Mouse (Mus musculus) embryonic facial prominence, embryonic 11.5 days (tissue): ENCODE results near the gene Ankrd23. TPM values are rescaled to one million over a fixed set of nuclear protein-coding genes. Genes with fewer than 3 reads are reported as not detected.

Source experiments
- ATAC-seq: fragments of 200-750 bp; cut with Nextera tagmentation; replicated peaks from 2 replicates; pipeline ENCODE4 v1.8.0; 2017; ENCODE audit warnings: low read depth; ENCODE audit not compliant: insufficient number of reproducible peaks, low FRiP score, low TSS enrichment
- DNase-seq: peaks from one replicate; pipeline ENCODE4 v3.0.0-alpha.2; 2015; ENCODE audit warnings: low spot score
- H3K27ac ChIP-seq: fragments of 300-500 bp; sonication (generic); replicated peaks from 2 replicates; pipeline ENCODE4 v1.5.1; 2014; ENCODE audit warnings: mild to moderate bottlenecking, low read depth, low read length, control low read depth
- H3K27me3 ChIP-seq: fragments of 300-500 bp; sonication (generic); 2 replicates; pipeline ENCODE4 v1.6.1; 2014; ENCODE audit warnings: mild to moderate bottlenecking, low read length, moderate library complexity, mixed read lengths; ENCODE audit not compliant: control insufficient read depth, insufficient read depth
- H3K36me3 ChIP-seq: fragments of 300-500 bp; sonication (generic); replicated peaks from 2 replicates; pipeline ENCODE4 v1.6.1; 2014; ENCODE audit warnings: low read depth, mild to moderate bottlenecking, low read length, moderate library complexity, mixed read lengths; ENCODE audit not compliant: control insufficient read depth, insufficient read depth
- H3K4me1 ChIP-seq: fragments of 300-500 bp; sonication (generic); 2 replicates; pipeline ENCODE4 v1.6.1; 2014; ENCODE audit warnings: low read length, mixed read lengths; ENCODE audit not compliant: control insufficient read depth, insufficient read depth
- H3K4me2 ChIP-seq: fragments of 300-500 bp; sonication (generic); 2 replicates; pipeline ENCODE4 v1.6.1; 2014; ENCODE audit warnings: low read depth, mild to moderate bottlenecking, control low read depth, low read length, moderate library complexity
- H3K4me3 ChIP-seq: fragments of 300-500 bp; sonication (generic); 2 replicates; pipeline ENCODE4 v1.5.1; 2014; ENCODE audit warnings: low read depth, low read length, control low read depth
- H3K9ac ChIP-seq: fragments of 300-500 bp; sonication (generic); replicated peaks from 2 replicates; pipeline ENCODE4 v1.6.1; 2014; ENCODE audit warnings: mild to moderate bottlenecking, control low read depth, low read length
- H3K9me3 ChIP-seq: fragments of 300-500 bp; sonication (generic); replicated peaks from 2 replicates; pipeline ENCODE4 v1.6.1; 2016; ENCODE audit warnings: mild to moderate bottlenecking, low read length, inconsistent platforms, mixed read lengths; ENCODE audit not compliant: control insufficient read depth
- WGBS: fragments of 180-500 bp; shearing (Covaris S2); extraction: QIAGEN DNeasy Blood & Tissue Kit; methylation state at CpG from one replicate; pipeline ENCODE4 v1.1.7; 2014; 5-methylcytosine and 5-hydroxymethylcytosine counted together
- polyA plus RNA-seq: library from polyadenylated mRNA; unstranded; fragments of >200 nt; fragmentation: Nextera tagmentation; extraction: Ambion mirVana; gene quantifications from 2 replicates; pipeline ENCODE4 v1.2.1, GENCODE M21; 2014

Gene Ankrd23
- polyA plus RNA-seq, 1 experiment from 2014 or later, result 4.6 TPM

GRCm38 (mm10) chr1:36576991-36577675 lies 40.5 kb upstream of the Ankrd23 start:
- Histone ChIP-seq H3K4me3 (no peak overlapping the region), H3K4me1 (peaks cover 14% of the 10 kb centered on the region), H3K9me3 (no peaks in the 10 kb centered on the region), H3K9ac (no peak overlapping the region), H3K4me2 (no peak overlapping the region), H3K36me3 (no peaks in the 10 kb centered on the region), H3K27ac (no peak overlapping the region), H3K27me3 (no peaks in the 10 kb centered on the region)
- ATAC-seq, result no peak
- 57% methylated on average over 6 of the region's 6 CpGs for WGBS
- DNase-seq, result no peak

GRCm38 (mm10) chr1:36575347-36575746 lies 38.7 kb upstream of the Ankrd23 start:
- no peak overlapping the region for H3K9ac ChIP-seq
- H3K27ac ChIP-seq, result 0 out of 2 replicates have a peak overlapping the region, but pooled peaks have one; percentile 14
- H3K4me1 ChIP-seq, result peaks cover 6% of the 10 kb centered on the region
- no peak overlapping the region for H3K4me2 ChIP-seq
- ATAC-seq (no peak), DNase-seq (no peak)
- H3K4me3 ChIP-seq, result no peak overlapping the region
- H3K9me3 ChIP-seq, result no peaks in the 10 kb centered on the region
- H3K27me3 ChIP-seq, result no peaks in the 10 kb centered on the region
- H3K36me3 ChIP-seq, result no peaks in the 10 kb centered on the region
- WGBS, result 53% methylated on average over 6 of the region's 6 CpGs

- Histone ChIP-seq H3K36me3 (no peaks in the 10 kb centered on the region), H3K4me1 (no peaks in the 10 kb centered on the region), H3K27ac (no peak overlapping the region), H3K27me3 (no peaks in the 10 kb centered on the region), H3K4me3 (no peak overlapping the region), H3K9ac (no peak overlapping the region), H3K9me3 (no peaks in the 10 kb centered on the region), H3K4me2 (no peak overlapping the region)
- no peak for DNase-seq
- no peak for ATAC-seq
- 77% methylated on average over 5 of the region's 5 CpGs for WGBS
These were observed 37.7 kb upstream of the Ankrd23 start for GRCm38 (mm10) chr1:36574196-36574955.

GRCm38 (mm10) chr1:36573524-36573923 lies 36.8 kb upstream of the Ankrd23 start:
- 81% methylated on average over 8 of the region's 8 CpGs for WGBS
- H3K9ac ChIP-seq, result no peak overlapping the region
- H3K4me2 ChIP-seq, result no peak overlapping the region
- H3K27ac ChIP-seq, result no peak overlapping the region
- no peaks in the 10 kb centered on the region for H3K4me1 ChIP-seq
- no peak overlapping the region for H3K4me3 ChIP-seq
- H3K27me3 ChIP-seq, result no peaks in the 10 kb centered on the region
- no peak for DNase-seq
- no peaks in the 10 kb centered on the region for H3K9me3 ChIP-seq
- ATAC-seq, result no peak
- no peaks in the 10 kb centered on the region for H3K36me3 ChIP-seq

GRCm38 (mm10) chr1:36572709-36573108 lies 36.0 kb upstream of the Ankrd23 start:
- Histone ChIP-seq H3K9me3 (no peaks in the 10 kb centered on the region), H3K4me3 (no peak overlapping the region), H3K4me1 (no peaks in the 10 kb centered on the region), H3K9ac (no peak overlapping the region), H3K27me3 (no peaks in the 10 kb centered on the region), H3K4me2 (no peak overlapping the region), H3K36me3 (no peaks in the 10 kb centered on the region), H3K27ac (no peak overlapping the region)
- DNase-seq (no peak), ATAC-seq (no peak)
- 58% methylated on average over 1 of the region's 1 CpGs for WGBS

GRCm38 (mm10) chr1:36572140-36572700 lies 35.5 kb upstream of the Ankrd23 start:
- H3K27me3 ChIP-seq, result no peaks in the 10 kb centered on the region
- DNase-seq, result no peak
- 64% methylated on average over 2 of the region's 2 CpGs for WGBS
- H3K4me3 ChIP-seq, result no peak overlapping the region
- no peak overlapping the region for H3K4me2 ChIP-seq
- no peaks in the 10 kb centered on the region for H3K36me3 ChIP-seq
- ATAC-seq, result no peak
- no peaks in the 10 kb centered on the region for H3K4me1 ChIP-seq
- no peak overlapping the region for H3K9ac ChIP-seq
- H3K27ac ChIP-seq, result no peak overlapping the region
- no peaks in the 10 kb centered on the region for H3K9me3 ChIP-seq

- no peaks in the 10 kb centered on the region for H3K9me3 ChIP-seq
- no peaks in the 10 kb centered on the region for H3K27me3 ChIP-seq
- DNase-seq (no peak), ATAC-seq (no peak; the same call in 1 of the 2 replicates)
- H3K27ac ChIP-seq, result no peak overlapping the region
- no peak overlapping the region for H3K4me2 ChIP-seq
- no peaks in the 10 kb centered on the region for H3K36me3 ChIP-seq
- no peak overlapping the region for H3K4me3 ChIP-seq
- no peak overlapping the region for H3K9ac ChIP-seq
- H3K4me1 ChIP-seq, result no peaks in the 10 kb centered on the region
- 29% methylated on average over 6 of the region's 6 CpGs for WGBS
These were observed 34.9 kb upstream of the Ankrd23 start for GRCm38 (mm10) chr1:36571627-36572026.

GRCm38 (mm10) chr1:36570320-36570719 lies 33.6 kb upstream of the Ankrd23 start:
- no peak for ATAC-seq
- DNase-seq, result no peak
- WGBS, result 89% methylated on average over 5 of the region's 5 CpGs
- Histone ChIP-seq H3K27ac (no peak overlapping the region), H3K4me1 (no peaks in the 10 kb centered on the region), H3K27me3 (no peaks in the 10 kb centered on the region), H3K36me3 (no peaks in the 10 kb centered on the region), H3K4me2 (no peak overlapping the region), H3K9ac (no peak overlapping the region), H3K9me3 (no peaks in the 10 kb centered on the region), H3K4me3 (no peak overlapping the region)
